Mouse (Mus musculus): ENCODE data around the gene Lhcgr. TPM values are rescaled to one million over a fixed set of nuclear protein-coding genes. Genes with fewer than 3 reads are reported as not detected.
"Not testable (repeated sequence)": the region's sequence is repeated elsewhere in the genome, so short reads cannot be mapped to it uniquely, and the experiment has no call there.

Lhcgr gene
- under 1 TPM; 0.05 to 0.07 TPM for total RNA-seq (2021)
- long read RNA-seq, experiment 1, result 0 reads
- long read RNA-seq, experiment 2, result 0 reads

GRCm38 (mm10) chr17:88791440-88792152, at the start of gene Lhcgr:
Gene Lhcgr, minus strand, starts transcription at chr17:88791990.
- DNase-seq (ENCODE audit: low spot score in 2 of 2), result peak; percentile 19 to 30

- DNase-seq (ENCODE audit: low spot score in 2 of 2), result no peak
Observed at GRCm38 (mm10) chr17:88817601-88818000, 25.8 kb upstream of the Lhcgr start.

GRCm38 (mm10) chr17:88812943-88813342, 21.2 kb upstream of the Lhcgr start:
- DNase-seq (ENCODE audit: low spot score in 2 of 2), result not testable (repeated sequence)

GRCm38 (mm10) chr17:88810807-88811206, 19.0 kb upstream of the Lhcgr start:
- no peak for DNase-seq (ENCODE audit: low spot score in 2 of 2)

- no peak for DNase-seq (ENCODE audit: low spot score in 2 of 2)
Observed at GRCm38 (mm10) chr17:88806421-88806820, 14.6 kb upstream of the Lhcgr start.

- DNase-seq (ENCODE audit: low spot score in 2 of 2), result no peak
Observed at GRCm38 (mm10) chr17:88803441-88803840, 11.7 kb upstream of the Lhcgr start.

- no peak for DNase-seq (ENCODE audit: low spot score in 2 of 2)
Observed at GRCm38 (mm10) chr17:88790680-88791079, 1.1 kb downstream of the Lhcgr start.

- DNase-seq (ENCODE audit: low spot score in 2 of 2), result no peak
Observed at GRCm38 (mm10) chr17:88788392-88788791, 3.4 kb downstream of the Lhcgr start.

- no peak for DNase-seq (ENCODE audit: low spot score in 2 of 2)
Observed at GRCm38 (mm10) chr17:88786881-88787280, 4.9 kb downstream of the Lhcgr start.

GRCm38 (mm10) chr17:88786385-88786784, 5.4 kb downstream of the Lhcgr start:
- no peak for DNase-seq (ENCODE audit: low spot score in 2 of 2)

GRCm38 (mm10) chr17:88779148-88779547, 12.6 kb downstream of the Lhcgr start:
- no peak for DNase-seq (ENCODE audit: low spot score in 2 of 2)

GRCm38 (mm10) chr17:88774103-88774526, 17.7 kb downstream of the Lhcgr start:
- DNase-seq (ENCODE audit: low spot score in 2 of 2), result no peak

- DNase-seq (ENCODE audit: low spot score in 2 of 2), result no peak
Observed at GRCm38 (mm10) chr17:88770081-88770480, 21.7 kb downstream of the Lhcgr start.

- no peak for DNase-seq (ENCODE audit: low spot score in 2 of 2)
Observed at GRCm38 (mm10) chr17:88769283-88769859, 22.4 kb downstream of the Lhcgr start.

- no peak for DNase-seq (ENCODE audit: low spot score in 2 of 2)
Observed at GRCm38 (mm10) chr17:88766857-88767256, 24.9 kb downstream of the Lhcgr start.

- DNase-seq (ENCODE audit: low spot score in 2 of 2), result no peak
Observed at GRCm38 (mm10) chr17:88764136-88764485, 27.7 kb downstream of the Lhcgr start.

GRCm38 (mm10) chr17:88763396-88764135, 28.2 kb downstream of the Lhcgr start:
- no peak for DNase-seq (ENCODE audit: low spot score in 2 of 2)

GRCm38 (mm10) chr17:88758003-88758437, 33.8 kb downstream of the Lhcgr start:
- DNase-seq (ENCODE audit: low spot score in 2 of 2), result no peak

GRCm38 (mm10) chr17:88755776-88756175, 36.0 kb downstream of the Lhcgr start:
- DNase-seq (ENCODE audit: low spot score in 2 of 2), result no peak

- no peak for DNase-seq (ENCODE audit: low spot score in 2 of 2)
Observed at GRCm38 (mm10) chr17:88753472-88753857, 38.3 kb downstream of the Lhcgr start.

GRCm38 (mm10) chr17:88752827-88753471, 38.8 kb downstream of the Lhcgr start:
- DNase-seq (ENCODE audit: low spot score in 2 of 2), result peak in 1 of 2 experiments; percentile 16

- no peak for DNase-seq (ENCODE audit: low spot score in 2 of 2)
Observed at GRCm38 (mm10) chr17:88749646-88750045, 42.1 kb downstream of the Lhcgr start.

All from gastrocnemius, postnatal 4 days (tissue).